Mouse (Mus musculus) brown adipose tissue, adult 24 weeks (tissue): ENCODE measurements around the gene Hivep1. TPM values are rescaled to one million over a fixed set of nuclear protein-coding genes. Genes with fewer than 3 reads are reported as not detected.

Source experiments
- H3K27ac ChIP-seq: fragments of 200-500 bp; replicated peaks from 2 replicates; pipeline ENCODE4 v1.5.1; 2012; ENCODE audit warnings: low read depth, mild to moderate bottlenecking, low read length
- H3K4me1 ChIP-seq: fragments of 200-500 bp; 2 replicates; pipeline ENCODE4 v1.6.1; 2012; ENCODE audit warnings: low read length, mixed read lengths; ENCODE audit not compliant: control insufficient read depth, insufficient read depth, insufficient read length
- H3K4me3 ChIP-seq: fragments of 200-500 bp; 2 replicates; pipeline ENCODE4 v1.5.1; 2012; ENCODE audit warnings: low read depth, mild to moderate bottlenecking, low read length, moderate library complexity; ENCODE audit not compliant: insufficient read depth
- polyA plus RNA-seq: library from polyadenylated mRNA; stranded (reverse); fragments of >200 nt; gene quantifications from 2 replicates; pipeline ENCODE4 v1.2.4, GENCODE M21; 2012; ENCODE audit not compliant: missing spikeins, insufficient read depth, insufficient read length

The Hivep1 gene
- polyA plus RNA-seq, 1 experiment: 16.4 TPM

- Histone ChIP-seq H3K27ac (no peak overlapping the region), H3K4me1 (peaks cover 7% of the 10 kb centered on the region), H3K4me3 (no peak overlapping the region)
These were observed 64.5 kb downstream of the Hivep1 start for GRCm38 (mm10) chr13:42116301-42116700.

DNA sequence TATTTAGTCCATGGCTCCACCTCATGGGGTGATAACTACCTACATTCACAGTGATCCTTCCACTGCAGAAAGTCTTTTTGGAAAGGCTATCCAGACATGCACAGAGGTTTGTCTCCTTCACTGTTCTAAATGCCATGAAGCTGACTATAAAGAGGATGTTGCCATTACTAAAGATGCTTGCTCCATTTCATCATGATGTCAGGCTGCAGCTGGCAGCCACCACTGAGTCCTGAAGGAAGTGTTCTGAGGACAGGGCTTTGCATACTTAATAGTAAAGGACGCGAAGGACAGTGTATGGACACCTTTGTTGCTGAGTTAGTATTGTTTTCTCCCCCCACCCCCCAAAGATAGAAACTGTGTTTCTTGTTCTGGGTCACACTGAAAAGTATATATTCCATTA, 67.2 kb downstream of the Hivep1 start:
- Histone ChIP-seq H3K4me1 (peaks cover 4% of the 10 kb centered on the region), H3K27ac (no peak overlapping the region), H3K4me3 (no peak overlapping the region)

- Histone ChIP-seq H3K4me1 (peaks cover 1% of the 10 kb centered on the region; the same call in 1 of the 2 replicates), H3K4me3 (no peak overlapping the region), H3K27ac (no peak overlapping the region)
These were observed 69.4 kb downstream of the Hivep1 start for GRCm38 (mm10) chr13:42121106-42121776.

DNA sequence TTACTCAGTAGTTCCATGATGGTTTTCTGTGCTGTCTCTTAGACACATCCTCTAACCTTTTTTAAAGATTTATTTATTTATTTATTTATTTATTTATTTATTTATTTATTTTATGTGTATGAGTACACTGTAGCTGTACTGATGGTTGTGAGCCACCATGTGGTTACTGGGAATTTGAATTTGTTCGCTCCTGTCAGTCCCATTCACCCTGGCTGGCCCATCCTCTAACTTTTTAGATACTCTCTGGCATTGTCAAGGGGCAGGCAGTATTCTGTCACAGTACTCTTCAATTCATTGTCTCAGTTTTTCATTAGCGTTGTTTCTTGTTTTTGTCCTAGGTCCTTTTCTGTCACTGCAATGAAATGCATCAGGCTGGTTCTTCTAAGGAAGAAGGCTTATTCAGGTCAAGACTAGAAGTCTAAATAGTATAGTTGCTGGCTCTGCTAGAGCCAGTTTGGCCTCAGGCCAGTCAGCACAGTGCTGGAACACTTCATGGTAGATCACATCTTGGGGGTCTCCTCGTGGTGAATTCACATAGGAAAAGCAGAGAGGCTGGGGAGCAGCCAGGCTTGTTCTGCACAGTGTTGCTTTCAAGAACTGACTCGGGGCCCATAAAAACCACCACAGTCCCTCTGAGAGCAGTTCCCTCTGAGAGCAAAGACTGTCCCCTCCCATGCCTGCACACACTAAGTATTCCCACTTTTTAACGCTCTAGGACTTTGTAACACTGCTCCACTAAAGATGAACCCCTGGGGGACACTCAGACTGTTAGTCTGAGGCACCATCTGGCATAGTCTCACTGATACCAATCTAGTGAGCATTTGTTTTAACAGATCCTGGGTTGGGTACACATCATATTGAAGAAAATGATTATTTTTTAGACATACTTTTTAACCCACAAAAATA, 70.2 kb downstream of the Hivep1 start:
- Histone ChIP-seq H3K27ac (no peak overlapping the region), H3K4me3 (no peak overlapping the region)

GRCm38 (mm10) chr13:42144627-42145026, 92.8 kb downstream of the Hivep1 start:
- H3K4me3 ChIP-seq: no peak overlapping the region
- H3K27ac ChIP-seq: no peak overlapping the region
- peaks cover 6% of the 10 kb centered on the region for H3K4me1 ChIP-seq

More for the DNA sequence above, 70.2 kb downstream of the Hivep1 start:
- no peaks in the 10 kb centered on the region for H3K4me1 ChIP-seq

DNA sequence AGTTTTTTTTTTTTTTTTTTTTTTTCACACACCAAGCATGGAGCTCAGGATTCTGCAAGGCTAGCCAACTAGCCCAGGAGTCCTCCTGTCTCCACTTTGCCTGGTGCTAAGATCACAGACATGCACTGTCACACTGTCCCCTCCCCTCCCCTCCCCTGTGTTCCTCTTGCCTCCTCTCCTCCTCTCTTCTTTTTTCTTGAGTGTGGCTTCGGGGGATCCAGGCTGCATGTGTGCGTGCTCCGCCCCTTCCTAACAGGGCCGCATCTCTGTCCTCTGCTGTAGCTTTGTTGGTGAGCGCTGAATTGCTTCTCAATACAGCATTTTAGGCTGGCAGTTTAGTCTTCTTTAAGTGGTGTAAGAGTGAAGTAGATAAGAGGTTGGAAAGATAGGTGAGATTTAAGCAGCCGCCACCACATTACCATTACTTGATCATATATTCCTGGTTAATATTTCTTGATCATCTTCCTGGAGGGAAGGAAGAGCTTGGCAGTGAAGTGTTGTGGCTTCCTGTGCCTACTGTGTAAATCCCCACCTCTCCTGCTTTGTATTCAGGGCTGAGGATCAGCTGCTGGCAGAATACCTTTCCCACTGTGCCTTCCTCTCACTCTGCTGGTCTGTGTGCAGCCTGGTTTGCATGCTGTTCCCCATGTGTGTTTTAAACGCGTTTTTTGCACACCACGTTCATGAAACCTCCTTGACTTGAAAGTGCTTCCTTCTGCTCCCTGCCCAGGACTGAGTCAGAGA, 97.7 kb downstream of the Hivep1 start:
- Histone ChIP-seq H3K4me3 (no peak overlapping the region), H3K4me1 (peaks cover 11% of the 10 kb centered on the region), H3K27ac (no peak overlapping the region)

- Histone ChIP-seq H3K4me3 (no peak overlapping the region), H3K27ac (no peak overlapping the region)
These were observed 98.2 kb downstream of the Hivep1 start for GRCm38 (mm10) chr13:42150072-42150450.

DNA sequence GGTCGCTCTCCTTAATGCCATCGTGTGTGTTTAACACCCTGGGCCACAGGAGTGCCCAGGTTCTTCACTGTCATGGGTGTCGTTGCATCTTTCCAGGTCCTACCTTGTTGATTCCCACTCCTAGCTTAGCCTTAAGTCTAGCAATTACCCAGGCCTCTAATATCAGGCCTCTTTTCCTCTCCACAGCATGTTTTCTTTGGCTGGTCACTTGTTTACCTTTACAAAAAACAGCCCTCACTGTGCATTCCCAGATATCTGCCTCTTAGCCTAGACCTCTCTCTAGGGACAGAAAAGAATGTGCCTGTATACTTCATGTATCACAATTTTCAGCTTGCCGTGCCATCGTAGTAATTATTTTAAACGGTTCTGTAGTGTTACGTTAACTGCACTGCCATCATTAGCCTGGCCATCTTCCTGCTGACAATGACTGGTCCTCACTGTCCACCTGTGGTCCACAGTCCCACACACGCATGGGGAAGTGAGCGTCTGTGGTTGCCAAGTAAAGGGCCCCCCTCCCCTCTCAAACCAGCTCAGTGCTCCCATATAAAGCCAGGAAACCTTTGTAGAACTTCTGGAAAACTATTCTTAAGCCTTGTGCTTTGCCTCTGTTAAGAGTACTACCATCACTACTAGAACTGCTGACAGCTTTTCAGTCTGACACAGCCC, 98.8 kb downstream of the Hivep1 start:
- no peak overlapping the region for H3K27ac ChIP-seq
- H3K4me1 ChIP-seq: peaks cover 11% of the 10 kb centered on the region
- no peak overlapping the region for H3K4me3 ChIP-seq

More at GRCm38 (mm10) chr13:42150072-42150450, 98.2 kb downstream of the Hivep1 start:
- peaks cover 11% of the 10 kb centered on the region for H3K4me1 ChIP-seq

DNA sequence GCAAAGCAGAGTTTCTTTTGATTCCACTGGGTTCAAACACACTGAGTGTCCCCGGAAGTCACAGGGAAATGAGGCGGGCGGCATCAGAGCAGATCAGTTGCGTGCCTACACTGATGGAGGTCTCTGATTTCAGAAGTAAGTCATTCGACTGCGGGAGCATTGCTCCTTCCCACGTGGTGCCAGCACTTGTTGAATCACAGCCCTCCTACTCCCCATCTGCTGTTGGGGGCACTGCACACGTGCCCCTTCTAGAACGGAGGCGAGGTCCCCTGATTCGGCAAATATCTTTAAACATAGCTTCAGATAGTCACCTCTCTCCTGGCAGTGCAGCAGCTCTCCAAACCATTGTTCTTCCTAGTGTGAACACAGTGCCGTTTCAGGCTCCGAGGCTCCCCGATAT, 106.4 kb downstream of the Hivep1 start:
- H3K4me3 ChIP-seq: no peak overlapping the region
- H3K4me1 ChIP-seq: peaks cover 6% of the 10 kb centered on the region
- no peak overlapping the region for H3K27ac ChIP-seq

DNA sequence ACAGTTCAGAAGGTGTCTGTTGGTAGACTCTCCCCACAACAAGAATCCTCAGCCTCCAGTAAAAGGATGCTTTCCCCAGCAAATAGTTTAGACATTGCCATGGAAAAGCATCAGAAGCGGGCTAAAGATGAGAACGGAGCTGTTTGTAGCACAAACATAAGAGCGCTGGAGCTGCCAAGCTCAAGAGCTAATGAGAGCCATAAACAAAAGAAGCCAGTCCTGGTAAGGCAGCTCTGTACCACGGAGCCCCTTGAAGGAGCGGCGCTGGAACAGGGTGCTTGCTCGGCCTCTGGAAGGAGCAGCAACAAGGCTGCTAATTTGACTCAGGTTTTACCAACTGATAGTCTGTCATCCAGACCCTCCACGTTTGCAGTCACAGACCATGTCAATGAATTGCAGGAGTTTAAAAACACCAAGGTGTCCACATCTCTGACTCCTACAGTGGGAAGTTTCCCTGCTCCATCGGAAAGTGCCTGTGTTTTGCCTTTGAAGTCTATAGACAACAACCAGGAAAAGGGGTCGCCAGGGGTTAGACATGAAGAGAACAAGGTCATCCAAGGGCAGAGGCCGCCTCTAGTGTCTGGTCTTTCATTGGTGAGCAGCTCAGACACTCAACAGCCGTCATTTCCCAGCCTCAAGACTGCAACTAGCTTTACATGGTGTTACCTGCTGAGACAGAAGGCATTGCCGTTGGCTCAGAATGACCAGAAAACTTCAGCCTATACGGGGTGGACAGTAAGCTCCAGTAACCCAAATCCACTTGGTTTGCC, 107.8 kb downstream of the Hivep1 start:
- no peak overlapping the region for H3K27ac ChIP-seq
- peaks cover 8% of the 10 kb centered on the region for H3K4me1 ChIP-seq
- H3K4me3 ChIP-seq: no peak overlapping the region

- H3K4me3 ChIP-seq: no peak overlapping the region
- H3K27ac ChIP-seq: no peak overlapping the region
- no peaks in the 10 kb centered on the region for H3K4me1 ChIP-seq
These were observed 119.0 kb downstream of the Hivep1 start for GRCm38 (mm10) chr13:42170802-42171201.

GRCm38 (mm10) chr13:42174827-42175420, 123.1 kb downstream of the Hivep1 start:
- Histone ChIP-seq H3K4me3 (no peak overlapping the region), H3K4me1 (no peaks in the 10 kb centered on the region), H3K27ac (no peak overlapping the region)

GRCm38 (mm10) chr13:42182635-42183034, 130.8 kb downstream of the Hivep1 start:
- no peak overlapping the region for H3K4me3 ChIP-seq
- H3K27ac ChIP-seq: no peak overlapping the region
- H3K4me1 ChIP-seq: no peaks in the 10 kb centered on the region

DNA sequence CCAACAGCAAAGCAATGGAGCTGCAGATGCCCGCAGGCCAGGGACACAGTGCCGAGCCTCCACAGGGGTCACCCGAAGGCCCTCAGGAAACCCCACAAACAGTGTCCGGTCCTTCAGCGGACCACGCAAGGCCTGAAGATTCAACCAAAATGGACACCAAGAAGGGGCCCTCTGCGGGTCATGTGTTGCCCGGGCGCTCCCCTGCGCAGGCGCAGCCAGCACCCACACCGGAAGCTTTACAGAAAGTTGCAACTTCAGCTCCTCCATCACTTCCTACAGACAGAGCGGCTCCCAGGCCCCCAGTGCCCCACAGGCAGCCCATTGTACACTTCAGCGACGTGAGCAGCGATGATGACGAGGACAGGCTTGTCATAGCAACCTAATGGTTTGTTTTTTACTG, 132.3 kb downstream of the Hivep1 start:
- Histone ChIP-seq H3K4me1 (no peaks in the 10 kb centered on the region), H3K27ac (no peak overlapping the region), H3K4me3 (no peak overlapping the region)
